Mouse (Mus musculus): ENCODE results near the gene Dars. TPM values are rescaled to one million over a fixed set of nuclear protein-coding genes. Genes with fewer than 3 reads are reported as not detected.

Gene Dars
- polyA plus RNA-seq, 1 experiment = 23.8 TPM

GRCm38 (mm10) chr1:128360601-128361000 is 56.6 kb downstream of the Dars start:
- H3K4me3 ChIP-seq (ENCODE audit: control insufficient read depth, low read depth, low read length) = no peak overlapping the region
- no peaks in the 10 kb centered on the region for H3K36me3 ChIP-seq (ENCODE audit: control insufficient read depth, insufficient read depth, low read length)
- TF ChIP-seq CTCF (IDR thresholded peaks at IDR 0.05; ENCODE audit: control insufficient read depth, insufficient read depth, insufficient replicate concordance, low read depth, low read length) (no peak), POLR2A (IDR thresholded peaks at IDR 0.05; ENCODE audit: control insufficient read depth, low read depth, low read length) (no peak)
- H3K27me3 ChIP-seq (ENCODE audit: control insufficient read depth, insufficient read depth, low read length) = no peaks in the 10 kb centered on the region
- no peaks in the 10 kb centered on the region; the same call in none of the 2 replicates for H3K4me1 ChIP-seq (ENCODE audit: control insufficient read depth, insufficient read depth, low read length)
- H3K27ac ChIP-seq (ENCODE audit: control insufficient read depth, insufficient read depth, low read depth, low read length) = no peak overlapping the region

- Histone ChIP-seq H3K4me3 (ENCODE audit: control insufficient read depth, low read depth, low read length) (peak within 1 kb of the TSS; percentile 98), H3K36me3 (ENCODE audit: control insufficient read depth, insufficient read depth, low read length) (no peaks in the 10 kb centered on the region), H3K27me3 (ENCODE audit: control insufficient read depth, insufficient read depth, low read length) (no peaks in the 10 kb centered on the region), H3K4me1 (ENCODE audit: control insufficient read depth, insufficient read depth, low read length) (no peaks in the 10 kb centered on the region; the same call in none of the 2 replicates), H3K27ac (ENCODE audit: control insufficient read depth, insufficient read depth, low read depth, low read length) (peak within 1 kb of the TSS; percentile 59)
- TF ChIP-seq CTCF (IDR thresholded peaks at IDR 0.05; ENCODE audit: control insufficient read depth, insufficient read depth, insufficient replicate concordance, low read depth, low read length) (no peak), POLR2A (IDR thresholded peaks at IDR 0.05; ENCODE audit: control insufficient read depth, low read depth, low read length) (peak; percentile 81)
These were observed 57.4 kb downstream of the Dars start, which contains the start of gene Mcm6 for GRCm38 (mm10) chr1:128359554-128360376. TSS of gene Mcm6 (minus strand) at chr1:128359664.

GRCm38 (mm10) chr1:128358916-128359553 is 58.1 kb downstream of the Dars start:
- Histone ChIP-seq H3K4me1 (ENCODE audit: control insufficient read depth, insufficient read depth, low read length) (no peaks in the 10 kb centered on the region; the same call in none of the 2 replicates), H3K27ac (ENCODE audit: control insufficient read depth, insufficient read depth, low read depth, low read length) (peak overlapping the region; percentile 59), H3K27me3 (ENCODE audit: control insufficient read depth, insufficient read depth, low read length) (no peaks in the 10 kb centered on the region), H3K36me3 (ENCODE audit: control insufficient read depth, insufficient read depth, low read length) (no peaks in the 10 kb centered on the region), H3K4me3 (ENCODE audit: control insufficient read depth, low read depth, low read length) (peak overlapping the region; percentile 98)
- no peak for TF ChIP-seq CTCF (IDR thresholded peaks at IDR 0.05; ENCODE audit: control insufficient read depth, insufficient read depth, insufficient replicate concordance, low read depth, low read length)
- TF ChIP-seq POLR2A (IDR thresholded peaks at IDR 0.05; ENCODE audit: control insufficient read depth, low read depth, low read length) = no peak

- H3K27ac ChIP-seq (ENCODE audit: control insufficient read depth, insufficient read depth, low read depth, low read length) = no peak overlapping the region
- TF ChIP-seq POLR2A (IDR thresholded peaks at IDR 0.05; ENCODE audit: control insufficient read depth, low read depth, low read length) = no peak
- TF ChIP-seq CTCF (IDR thresholded peaks at IDR 0.05; ENCODE audit: control insufficient read depth, insufficient read depth, insufficient replicate concordance, low read depth, low read length) = no peak
- H3K4me3 ChIP-seq (ENCODE audit: control insufficient read depth, low read depth, low read length) = no peak overlapping the region
- H3K4me1 ChIP-seq (ENCODE audit: control insufficient read depth, insufficient read depth, low read length) = no peaks in the 10 kb centered on the region; the same call in none of the 2 replicates
- 0 out of 2 replicates have a peak, but pooled peaks cover 2% of the 10 kb centered on the region for H3K36me3 ChIP-seq (ENCODE audit: control insufficient read depth, insufficient read depth, low read length)
- H3K27me3 ChIP-seq (ENCODE audit: control insufficient read depth, insufficient read depth, low read length) = no peaks in the 10 kb centered on the region
These were observed 58.9 kb downstream of the Dars start for GRCm38 (mm10) chr1:128358276-128358675.

GRCm38 (mm10) chr1:128357452-128357851 is 59.7 kb downstream of the Dars start:
- Histone ChIP-seq H3K4me3 (ENCODE audit: control insufficient read depth, low read depth, low read length) (no peak overlapping the region), H3K36me3 (ENCODE audit: control insufficient read depth, insufficient read depth, low read length) (peaks cover 3% of the 10 kb centered on the region), H3K27me3 (ENCODE audit: control insufficient read depth, insufficient read depth, low read length) (no peaks in the 10 kb centered on the region), H3K27ac (ENCODE audit: control insufficient read depth, insufficient read depth, low read depth, low read length) (no peak overlapping the region), H3K4me1 (ENCODE audit: control insufficient read depth, insufficient read depth, low read length) (no peaks in the 10 kb centered on the region; the same call in none of the 2 replicates)
- TF ChIP-seq POLR2A (IDR thresholded peaks at IDR 0.05; ENCODE audit: control insufficient read depth, low read depth, low read length) (no peak), CTCF (IDR thresholded peaks at IDR 0.05; ENCODE audit: control insufficient read depth, insufficient read depth, insufficient replicate concordance, low read depth, low read length) (no peak)

- Histone ChIP-seq H3K4me1 (ENCODE audit: control insufficient read depth, insufficient read depth, low read length) (no peaks in the 10 kb centered on the region), H3K4me3 (ENCODE audit: control insufficient read depth, low read depth, low read length) (no peak overlapping the region), H3K27me3 (ENCODE audit: control insufficient read depth, insufficient read depth, low read length) (no peaks in the 10 kb centered on the region), H3K27ac (ENCODE audit: control insufficient read depth, insufficient read depth, low read depth, low read length) (no peak overlapping the region), H3K36me3 (ENCODE audit: control insufficient read depth, insufficient read depth, low read length) (peaks cover 3% of the 10 kb centered on the region)
- TF ChIP-seq POLR2A (IDR thresholded peaks at IDR 0.05; ENCODE audit: control insufficient read depth, low read depth, low read length) (no peak), CTCF (IDR thresholded peaks at IDR 0.05; ENCODE audit: control insufficient read depth, insufficient read depth, insufficient replicate concordance, low read depth, low read length) (no peak)
These were observed 64.1 kb downstream of the Dars start for GRCm38 (mm10) chr1:128353092-128353491.

DNA sequence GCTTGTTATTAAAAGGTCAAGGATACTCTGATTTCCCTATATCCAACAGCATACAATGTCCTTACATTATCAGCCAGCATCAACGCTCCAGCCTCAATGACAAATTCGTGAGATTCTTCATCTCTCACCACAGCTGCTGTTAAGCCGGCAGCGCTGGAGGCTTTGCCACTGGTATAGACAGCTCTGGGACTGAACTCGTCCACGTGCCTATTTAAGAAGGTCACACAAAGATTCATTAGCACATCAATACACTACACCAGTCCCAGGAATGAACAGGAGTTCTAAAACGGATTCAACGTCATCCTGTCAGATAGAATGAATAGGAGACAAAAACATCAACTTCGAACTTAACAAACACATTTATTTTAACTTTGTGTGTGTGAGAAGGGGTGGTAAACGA is 72.9 kb downstream of the Dars start:
- no peaks in the 10 kb centered on the region for H3K4me1 ChIP-seq (ENCODE audit: control insufficient read depth, insufficient read depth, low read length)
- no peaks in the 10 kb centered on the region; the same call in 1 of the 2 replicates for H3K36me3 ChIP-seq (ENCODE audit: control insufficient read depth, insufficient read depth, low read length)
- TF ChIP-seq POLR2A (IDR thresholded peaks at IDR 0.05; ENCODE audit: control insufficient read depth, low read depth, low read length) (no peak), CTCF (IDR thresholded peaks at IDR 0.05; ENCODE audit: control insufficient read depth, insufficient read depth, insufficient replicate concordance, low read depth, low read length) (no peak)
- H3K4me3 ChIP-seq (ENCODE audit: control insufficient read depth, low read depth, low read length) = no peak overlapping the region
- H3K27ac ChIP-seq (ENCODE audit: control insufficient read depth, insufficient read depth, low read depth, low read length) = no peak overlapping the region
- no peaks in the 10 kb centered on the region for H3K27me3 ChIP-seq (ENCODE audit: control insufficient read depth, insufficient read depth, low read length)

Measured in testis, adult 2 months (tissue).